Mouse (Mus musculus): ENCODE data around the gene Tas2r116. TPM values are rescaled to one million over a fixed set of nuclear protein-coding genes. Genes with fewer than 3 reads are reported as not detected.

The Tas2r116 gene
- not detected in 2 replicates for polyA plus RNA-seq (2015; fragmentation: Nextera tagmentation; extraction: Ambion mirVana)

GRCm38 (mm10) chr6:132855138-132855537, at the start of gene Tas2r116:
Gene Tas2r116 (plus strand): TSS chr6:132855438.

GRCm38 (mm10) chr6:132846842-132847241, 8.4 kb upstream of the Tas2r116 start, which contains the start of gene Tas2r123:
Gene Tas2r123 (plus strand): TSS chr6:132847142.

GRCm38 (mm10) chr6:132867708-132868107, 12.5 kb downstream of the Tas2r116 start, which contains the start of gene Tas2r110:
Gene Tas2r110 (plus strand): TSS chr6:132868008.

GRCm38 (mm10) chr6:132892711-132893110, 37.5 kb downstream of the Tas2r116 start, which contains the start of gene Tas2r113:
Gene Tas2r113 (plus strand): TSS chr6:132893011.

Other genes starting within 250 kb of the Tas2r116 start
- gene A630073D07Rik, start 203.9 kb upstream of the Tas2r116 start, polyA plus RNA-seq (2015; fragmentation: Nextera tagmentation; extraction: Ambion mirVana): not detected in 2 replicates
- not detected in 2 replicates for gene Tas2r120, start 198.5 kb upstream of the Tas2r116 start, polyA plus RNA-seq (2015; fragmentation: Nextera tagmentation; extraction: Ambion mirVana)
- gene Tas2r121, start 154.4 kb upstream of the Tas2r116 start, polyA plus RNA-seq (2015; fragmentation: Nextera tagmentation; extraction: Ambion mirVana): not detected in 2 replicates
- gene Tas2r122, start 143.5 kb upstream of the Tas2r116 start, polyA plus RNA-seq (2015; fragmentation: Nextera tagmentation; extraction: Ambion mirVana): not detected in 2 replicates
- not detected in 2 replicates for gene Tas2r115, start 117.4 kb upstream of the Tas2r116 start, polyA plus RNA-seq (2015; fragmentation: Nextera tagmentation; extraction: Ambion mirVana)
- not detected in 2 replicates for gene Tas2r124, start 100.7 kb upstream of the Tas2r116 start, polyA plus RNA-seq (2015; fragmentation: Nextera tagmentation; extraction: Ambion mirVana)
- gene Tas2r102, start 93.3 kb upstream of the Tas2r116 start, polyA plus RNA-seq (2015; fragmentation: Nextera tagmentation; extraction: Ambion mirVana): not detected in 2 replicates
- not detected in 2 replicates for gene Tas2r136, start 77.3 kb upstream of the Tas2r116 start, polyA plus RNA-seq (2015; fragmentation: Nextera tagmentation; extraction: Ambion mirVana)
- not detected in 2 replicates for gene Tas2r117, start 52.6 kb upstream of the Tas2r116 start, polyA plus RNA-seq (2015; fragmentation: Nextera tagmentation; extraction: Ambion mirVana)
- gene Tas2r123, start 8.3 kb upstream of the Tas2r116 start, polyA plus RNA-seq (2015; fragmentation: Nextera tagmentation; extraction: Ambion mirVana): not detected in 2 replicates
- gene Tas2r110, start 12.6 kb downstream of the Tas2r116 start, polyA plus RNA-seq (2015; fragmentation: Nextera tagmentation; extraction: Ambion mirVana): not detected in 2 replicates
- not detected in 2 replicates for gene Tas2r113, start 37.6 kb downstream of the Tas2r116 start, polyA plus RNA-seq (2015; fragmentation: Nextera tagmentation; extraction: Ambion mirVana)
- gene Tas2r125, start 54.2 kb downstream of the Tas2r116 start, polyA plus RNA-seq (2015; fragmentation: Nextera tagmentation; extraction: Ambion mirVana): not detected in 2 replicates
- gene Tas2r129, start 95.7 kb downstream of the Tas2r116 start, polyA plus RNA-seq (2015; fragmentation: Nextera tagmentation; extraction: Ambion mirVana): not detected in 2 replicates
- not detected in 2 replicates for gene Tas2r131, start 102.5 kb downstream of the Tas2r116 start, polyA plus RNA-seq (2015; fragmentation: Nextera tagmentation; extraction: Ambion mirVana)
- not detected in 2 replicates for gene Tas2r109, start 125.5 kb downstream of the Tas2r116 start, polyA plus RNA-seq (2015; fragmentation: Nextera tagmentation; extraction: Ambion mirVana)
- gene Tas2r103, start 181.7 kb downstream of the Tas2r116 start, polyA plus RNA-seq (2015; fragmentation: Nextera tagmentation; extraction: Ambion mirVana): not detected in 2 replicates
- gene Tas2r140, start 200.4 kb downstream of the Tas2r116 start, polyA plus RNA-seq (2015; fragmentation: Nextera tagmentation; extraction: Ambion mirVana): not detected in 2 replicates
- 81.1 and 82.2 TPM in 2 replicates for gene Smim10l1, start 249.5 kb downstream of the Tas2r116 start, polyA plus RNA-seq (2015; fragmentation: Nextera tagmentation; extraction: Ambion mirVana)

All from skeletal muscle tissue, postnatal 0 days (tissue).